Mouse (Mus musculus): ENCODE measurements at regions not wholly inside any gene's neighbourhood (a gene's known extent, or its start where the extent isn't known, plus 50 kb on each side); places are given as distances from the start of the nearest gene placed in this dataset.
A peak's percentile ranks its signal among the peaks of the same experiment; 100 is the strongest.

DNA sequence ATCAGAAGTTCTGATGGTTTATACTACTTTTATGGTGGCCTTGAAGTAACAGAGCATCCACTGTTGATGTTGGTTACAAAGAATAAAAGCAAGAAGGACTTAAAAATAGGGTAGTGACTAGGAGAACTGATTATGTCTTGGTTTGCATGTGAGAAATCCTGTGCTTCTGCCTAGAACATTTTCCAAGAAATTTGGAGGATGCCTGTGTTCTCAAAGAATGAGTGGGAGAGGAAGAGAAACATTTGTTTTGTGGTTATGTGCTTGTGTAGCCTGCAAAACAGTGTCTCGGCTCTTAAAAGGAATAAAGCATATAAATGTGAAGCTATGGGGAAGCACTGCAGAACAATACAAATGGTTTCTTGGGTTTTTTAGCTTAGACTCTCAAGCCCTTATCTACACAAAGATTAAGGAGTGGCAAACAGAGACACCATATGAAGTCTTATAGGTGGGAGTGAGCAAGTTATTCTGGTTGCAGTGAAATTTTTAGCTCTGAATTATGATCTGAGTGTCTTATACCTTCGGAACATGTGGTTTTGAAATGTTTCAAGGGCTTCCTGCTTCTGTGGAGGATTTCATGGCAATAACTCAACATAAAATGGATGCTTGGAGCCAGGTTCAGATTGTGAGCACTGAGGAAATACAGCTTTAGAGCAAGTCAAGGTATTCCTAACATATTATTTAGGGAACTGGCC is 372.1 kb upstream of the Man1a start:
- no peak for DNase-seq (ENCODE audit: low read depth, low spot score)

DNA sequence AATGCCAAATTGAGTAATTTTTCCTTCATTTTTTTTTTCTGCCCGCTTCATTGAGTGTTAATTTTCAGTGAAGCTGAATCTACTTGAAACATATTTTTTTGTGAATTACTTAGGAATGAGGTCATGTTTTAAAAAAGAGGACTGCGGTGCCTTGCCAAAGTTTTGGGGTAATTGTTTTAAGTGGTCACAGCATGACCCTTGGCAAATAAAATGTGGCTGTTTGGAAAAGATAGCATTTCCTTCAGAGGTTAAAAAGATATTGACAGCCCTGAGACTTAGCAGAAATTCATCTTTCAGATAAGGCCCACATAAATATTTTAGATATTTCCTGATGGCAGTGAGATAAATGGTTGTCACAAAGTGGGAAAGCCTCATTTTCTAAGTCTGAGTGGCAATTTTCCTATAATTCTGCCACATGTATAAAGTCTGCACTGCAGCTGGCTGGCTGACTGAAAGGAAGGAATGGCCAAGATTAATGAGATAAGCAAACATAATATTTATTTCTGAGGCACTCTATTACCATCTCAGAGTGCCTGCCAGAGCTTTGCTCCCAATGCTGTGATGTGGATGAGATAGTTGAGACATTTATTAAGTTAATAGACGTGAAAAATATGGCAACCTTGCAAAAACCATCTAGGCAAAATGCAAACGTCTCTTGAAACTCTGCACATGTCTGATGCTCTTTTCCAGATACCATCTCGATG is 327.0 kb upstream of the Man1a start:
- DNase-seq (ENCODE audit: low read depth, low spot score) = peak; percentile 20

DNA sequence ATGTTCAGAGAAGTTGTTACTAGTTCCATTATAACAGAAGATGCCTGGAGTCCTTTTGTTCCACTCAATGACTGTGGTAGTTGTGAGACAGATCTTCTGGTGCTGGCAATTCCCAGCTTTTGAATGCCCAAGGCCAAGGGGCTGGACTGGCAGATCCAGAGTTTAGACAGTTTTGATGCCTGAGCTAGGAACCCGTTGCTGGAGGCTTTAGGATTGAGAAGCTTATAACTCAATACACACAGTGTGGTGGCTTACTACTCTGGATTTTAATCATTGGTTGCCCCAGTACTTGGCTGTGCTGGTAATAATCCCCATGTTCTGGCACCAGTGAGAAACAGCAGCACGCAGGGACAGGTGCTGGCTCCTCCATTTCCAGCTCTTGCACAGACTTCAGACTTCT is 307.3 kb upstream of the Man1a start:
- DNase-seq (ENCODE audit: low read depth, low spot score) = no peak

DNA sequence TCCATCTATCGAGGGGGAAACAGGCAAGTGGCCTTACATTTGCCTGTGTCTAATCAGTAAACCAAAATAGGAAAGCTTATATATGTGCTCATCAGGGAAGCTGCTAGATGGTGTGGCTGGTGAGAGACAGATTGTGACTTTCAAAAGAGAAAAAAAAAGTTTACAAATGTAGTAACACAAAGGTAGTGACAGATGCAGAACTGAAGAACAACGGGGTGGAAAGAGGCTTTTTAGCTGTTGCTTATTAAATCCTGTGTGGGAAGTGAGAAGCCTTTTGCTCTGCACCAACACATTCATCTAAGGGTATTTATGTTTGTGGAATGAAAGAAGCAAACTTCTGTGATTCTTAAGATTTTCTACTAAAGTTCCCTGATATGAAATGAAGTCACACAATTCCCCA is 305.1 kb upstream of the Man1a start:
- no peak for DNase-seq (ENCODE audit: low read depth, low spot score)

DNA sequence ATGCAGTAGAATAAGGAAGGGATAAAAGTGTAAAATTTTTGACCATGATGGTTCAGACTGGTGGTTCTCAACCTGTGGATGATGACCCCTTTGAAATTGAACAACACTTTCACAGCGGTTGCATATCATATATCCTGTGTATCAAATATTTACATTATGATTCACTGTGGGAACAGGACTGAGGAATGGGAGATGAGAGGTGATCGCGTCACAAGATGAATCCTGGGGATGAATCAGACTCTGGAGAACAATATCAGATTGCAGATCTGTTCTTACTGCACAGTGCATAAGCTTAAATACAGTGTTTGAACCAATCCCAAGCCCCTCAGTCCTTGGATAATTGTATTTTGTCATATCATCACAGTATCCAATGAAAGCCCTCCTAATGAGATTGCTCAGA is 292.7 kb upstream of the Man1a start:
- no peak for DNase-seq (ENCODE audit: low read depth, low spot score)

DNA sequence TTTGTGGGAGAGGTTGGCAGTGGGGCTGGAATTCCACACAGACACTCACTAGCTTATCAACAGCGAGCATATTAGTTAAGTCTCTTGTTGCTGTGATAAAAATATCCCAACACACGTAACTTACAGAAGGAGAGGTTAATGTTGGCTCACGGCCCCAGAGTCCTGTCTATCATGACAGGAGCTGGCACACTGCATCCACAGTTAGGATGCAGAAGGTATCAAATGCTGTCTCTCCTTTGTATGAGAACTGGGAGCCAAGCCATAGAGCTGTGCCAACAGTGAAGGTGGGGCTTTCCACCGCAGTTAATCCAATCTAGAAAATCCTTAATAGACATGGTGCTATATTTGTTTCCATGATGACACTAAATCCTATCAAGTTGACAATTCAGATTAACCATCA is 288.9 kb upstream of the Man1a start:
- no peak for DNase-seq (ENCODE audit: low read depth, low spot score)

DNA sequence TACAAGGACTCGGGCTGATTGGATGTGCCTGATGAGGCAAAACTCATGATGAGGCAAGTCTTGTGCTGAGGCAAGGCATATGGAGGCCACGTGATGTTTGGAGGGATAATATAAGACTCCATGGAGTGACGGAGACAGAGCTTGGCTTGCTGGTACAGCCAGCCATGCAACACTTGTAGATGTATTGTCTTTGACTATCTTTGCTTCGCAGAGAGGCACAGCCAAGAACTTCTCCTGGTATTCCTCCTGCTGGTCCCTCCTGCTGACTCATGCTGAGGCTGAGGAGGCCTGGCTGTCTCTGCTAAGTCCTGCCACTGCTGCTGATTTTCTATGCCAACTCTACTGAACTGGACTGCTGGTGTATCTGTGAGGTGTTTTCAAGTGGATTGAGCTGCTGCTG is 260.8 kb upstream of the Man1a start:
- DNase-seq (ENCODE audit: low read depth, low spot score) = no peak
